Mouse (Mus musculus) erythroblast, embryonic 14.5 days (primary cell): ENCODE measurements around the gene Zfp385c.

Source experiments
- GATA1 ChIP-seq: IDR thresholded peaks from 2 replicates; pipeline ENCODE4 v1.6.1; 2012; ENCODE audit warnings: low read length, inconsistent platforms, mixed read lengths
- TAL1 ChIP-seq: IDR thresholded peaks from 3 replicates; pipeline ENCODE4 v1.6.1; 2012; ENCODE audit warnings: low read length, inconsistent platforms, mixed read lengths

DNA sequence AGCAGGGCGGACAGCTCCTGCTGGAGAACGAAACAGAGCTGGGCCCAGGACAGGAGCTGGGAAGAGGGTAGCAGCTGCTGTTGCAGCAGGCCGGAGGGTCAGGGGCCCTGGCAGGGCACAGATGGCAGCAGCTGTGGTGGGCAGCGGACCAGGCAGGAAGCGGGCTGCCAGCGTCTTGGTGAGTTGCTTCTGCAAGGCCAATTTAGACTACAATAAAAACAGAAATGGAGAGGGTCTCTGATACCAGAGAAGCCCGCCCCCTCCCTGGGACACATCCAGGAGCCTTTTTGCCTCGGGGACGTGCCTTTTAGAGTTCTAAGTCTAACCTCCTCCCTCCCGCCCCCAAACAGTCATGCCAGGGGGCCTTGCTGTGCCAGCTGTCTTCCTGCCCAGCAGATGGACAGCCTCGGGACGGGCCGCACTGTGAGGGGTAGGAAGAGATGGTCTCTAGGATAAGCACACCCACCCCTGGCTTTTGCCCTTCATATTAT lies 63.3 kb downstream of the Zfp385c start:
- no peak for TF ChIP-seq GATA1
- TF ChIP-seq TAL1, result no peak
